Comparison of ENCODE assay signal across 8 mouse cellular contexts in the genomic region with DNA sequence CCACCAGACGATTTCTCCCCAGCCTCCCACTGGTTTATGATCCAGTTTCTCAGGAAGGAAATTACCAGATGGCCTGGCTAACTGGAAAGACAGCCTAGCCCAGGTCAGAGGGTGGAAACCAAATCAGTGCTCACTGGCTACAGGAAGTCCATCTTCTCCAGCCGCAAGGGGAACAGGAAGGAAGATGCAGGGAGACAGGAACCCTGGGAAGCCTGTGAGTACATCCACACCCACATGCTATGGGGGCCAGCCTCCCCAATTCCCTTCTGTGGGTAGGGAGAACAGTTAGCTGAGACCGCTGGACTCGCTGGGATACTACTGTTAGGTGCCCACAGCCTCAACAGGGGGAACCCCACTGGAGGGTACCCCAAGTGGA. TPM values are rescaled to one million over a fixed set of nuclear protein-coding genes. Genes with fewer than 3 reads are reported as not detected.
DNase-seq lines count a peak whose midpoint lies in the region; ATAC-seq and TF ChIP-seq lines count a peak whose summit lies in the region.

No protein-coding gene starts in this region.

- peaks cover 49% of the 10 kb centered on the region for H3K79me2 ChIP-seq in liver, adult 2 months (ENCODE audit: control insufficient read depth, insufficient read depth, low read length)

- ATAC-seq in heart, embryonic 15.5 days (replicated peaks; ENCODE audit: insufficient number of reproducible peaks, insufficient read depth, low FRiP score, low read depth), result no peak
- ATAC-seq in limb, embryonic 13.5 days (ENCODE audit: low FRiP score, low read depth), result no peak

- H3K36me3 ChIP-seq in liver, adult 2 months (ENCODE audit: control insufficient read depth, insufficient read depth, low read length), result peaks cover 3% of the 10 kb centered on the region; the same call in 1 of the 2 replicates
- H3K36me3 ChIP-seq in heart, embryonic 15.5 days, result peaks cover 10% of the 10 kb centered on the region; the same call in 1 of the 2 replicates
- 0 out of 2 replicates have a peak, but pooled peaks cover 6% of the 10 kb centered on the region for H3K36me3 ChIP-seq in limb, embryonic 13.5 days

- peaks cover 63% of the 10 kb centered on the region for H3K4me1 ChIP-seq in liver, adult 2 months (ENCODE audit: control insufficient read depth, insufficient read depth, low read length)
- peaks cover 75% of the 10 kb centered on the region for H3K4me1 ChIP-seq in heart, embryonic 15.5 days (replicated peaks)
- H3K4me1 ChIP-seq in limb, embryonic 13.5 days, result peaks cover 43% of the 10 kb centered on the region
- H3K4me1 ChIP-seq in olfactory bulb, adult 2 months (ENCODE audit: control insufficient read depth, insufficient read depth, low read length), result peaks cover 44% of the 10 kb centered on the region

- 80% methylated on average over 4 of the region's 4 CpGs for WGBS in liver, adult 2 months
- 54% methylated on average over 4 of the region's 4 CpGs for WGBS in heart, embryonic 15.5 days
- WGBS in limb, embryonic 13.5 days, result 47% methylated on average over 4 of the region's 4 CpGs
- 68% methylated on average over 4 of the region's 4 CpGs for WGBS in olfactory bulb, adult 2 months

- no peaks in the 10 kb centered on the region for H3K9me3 ChIP-seq in heart, embryonic 15.5 days (replicated peaks)
- no peaks in the 10 kb centered on the region for H3K9me3 ChIP-seq in limb, embryonic 13.5 days

- H3K4me3 ChIP-seq in liver, adult 2 months (ENCODE audit: insufficient read depth, low read depth, low read length), result no peak overlapping the region
- no peak overlapping the region for H3K4me3 ChIP-seq in heart, embryonic 15.5 days
- H3K4me3 ChIP-seq in limb, embryonic 13.5 days, result no peak overlapping the region
- no peak overlapping the region for H3K4me3 ChIP-seq in olfactory bulb, adult 2 months (ENCODE audit: insufficient read depth, low read depth, low read length)

- DNase-seq in liver, adult 2 months (ENCODE audit: extremely low read depth, low read depth, low spot score), result no peak
- no peak for DNase-seq in liver
- DNase-seq in urinary bladder, adult 2 months (ENCODE audit: low spot score), result no peak
- no peak for DNase-seq in left cerebral cortex, postnatal 25 days (ENCODE audit: low spot score in 2 of 2)
- no peak for DNase-seq in adrenal gland, postnatal 4 days (ENCODE audit: low spot score in 2 of 2)

- TF ChIP-seq POLR2A in liver, adult 2 months (IDR thresholded peaks at IDR 0.05; ENCODE audit: extremely low read depth, insufficient read depth, low read length), result no peak
- TF ChIP-seq POLR2A in olfactory bulb, adult 2 months (IDR thresholded peaks at IDR 0.05; ENCODE audit: insufficient read depth, low read depth, low read length), result no peak

- TF ChIP-seq CTCF in liver, adult 2 months (IDR thresholded peaks at IDR 0.05; ENCODE audit: low read depth, low read length), result no peak
- TF ChIP-seq CTCF in olfactory bulb, adult 2 months (IDR thresholded peaks at IDR 0.05; ENCODE audit: insufficient read depth, low read depth, low read length), result no peak

- H3K27ac ChIP-seq in liver, adult 2 months (replicated peaks; ENCODE audit: insufficient read depth, low read depth, low read length), result peak overlapping the region; percentile 65
- peak overlapping the region; percentile 60 for H3K27ac ChIP-seq in heart, embryonic 15.5 days
- peak overlapping the region; percentile 92 for H3K27ac ChIP-seq in limb, embryonic 13.5 days
- H3K27ac ChIP-seq in olfactory bulb, adult 2 months (ENCODE audit: insufficient read depth, low read depth, low read length), result 0 out of 2 replicates have a peak overlapping the region, but pooled peaks have one; percentile 2

- H3K9ac ChIP-seq in liver, adult 2 months (ENCODE audit: low read depth, low read length), result peak overlapping the region; percentile 19
- H3K9ac ChIP-seq in heart, embryonic 15.5 days, result no peak overlapping the region
- peak overlapping the region; percentile 48; the same call in 1 of the 2 replicates for H3K9ac ChIP-seq in limb, embryonic 13.5 days

- H3K27me3 ChIP-seq in liver, adult 2 months (ENCODE audit: control insufficient read depth, insufficient read depth, low read length), result no peaks in the 10 kb centered on the region
- no peaks in the 10 kb centered on the region for H3K27me3 ChIP-seq in heart, embryonic 15.5 days
- H3K27me3 ChIP-seq in limb, embryonic 13.5 days, result no peaks in the 10 kb centered on the region

- intact Hi-C loops in left cerebral cortex, postnatal 25 days (cut with DNase I), result no loop called here

- no peak overlapping the region; the same call in 1 of the 2 replicates for H3K4me2 ChIP-seq in heart, embryonic 15.5 days
- H3K4me2 ChIP-seq in limb, embryonic 13.5 days (replicated peaks), result peak overlapping the region; percentile 1; the same call in 1 of the 2 replicates

RNA-seq across cellular contexts. Expression of a gene that starts 10.7 kb away (rescaled TPM):
- total RNA-seq in liver, adult 2 months (2014; rRNA removed), result 36.5 and 57.1 TPM in 2 replicates
- polyA plus RNA-seq in liver, adult 2 months (2012; rRNA removed), result 43.5 and 70.7 TPM in 2 replicates
- 14.0 and 14.7 TPM in 2 replicates for polyA plus RNA-seq in heart, embryonic 15.5 days (2015; fragmentation: Nextera tagmentation; extraction: Ambion mirVana)
- 1.4 and 1.9 TPM in 2 replicates for polyA plus RNA-seq in limb, embryonic 13.5 days (2015; fragmentation: Nextera tagmentation; extraction: Ambion mirVana)
- not detected in 2 replicates for polyA plus RNA-seq in olfactory bulb, adult 2 months (2012; ENCODE audit: insufficient read depth, insufficient read length, low replicate concordance, missing spikeins)
- polyA plus RNA-seq in urinary bladder, adult 2 months (2012; rRNA removed), result 16.4 and 22.2 TPM in 2 replicates
- total RNA-seq in left cerebral cortex, postnatal 25 days (2021), result 10 to 100 TPM; 12.0 to 13.5 TPM
- total RNA-seq in adrenal gland, postnatal 4 days (2021), result 10 to 100 TPM; 10.4 to 10.7 TPM

RNA-seq across cellular contexts. Expression of a gene that starts 16.9 kb away (rescaled TPM):
- 0.18 and 0.54 TPM in 2 replicates for total RNA-seq in liver, adult 2 months (2014; rRNA removed)
- 0.56 and 1.6 TPM in 2 replicates for polyA plus RNA-seq in liver, adult 2 months (2012; rRNA removed)
- 0.63 and 0.76 TPM in 2 replicates for polyA plus RNA-seq in heart, embryonic 15.5 days (2015; fragmentation: Nextera tagmentation; extraction: Ambion mirVana)
- polyA plus RNA-seq in limb, embryonic 13.5 days (2015; fragmentation: Nextera tagmentation; extraction: Ambion mirVana), result 3.5 and 3.9 TPM in 2 replicates
- polyA plus RNA-seq in olfactory bulb, adult 2 months (2012; ENCODE audit: insufficient read depth, insufficient read length, low replicate concordance, missing spikeins), result not detected in 2 replicates
- polyA plus RNA-seq in urinary bladder, adult 2 months (2012; rRNA removed), result 0.65 and 0.96 TPM in 2 replicates
- total RNA-seq in left cerebral cortex, postnatal 25 days (2021), result under 1 TPM; 0.30 to 0.34 TPM
- total RNA-seq in adrenal gland, postnatal 4 days (2021), result under 1 TPM; 0.48 to 0.93 TPM

RNA-seq across cellular contexts. Expression of a gene that starts 34.8 kb away (rescaled TPM):
- total RNA-seq in liver, adult 2 months (2014; rRNA removed), result 0.07 TPM in 1 of 2 replicates, not detected in the other
- polyA plus RNA-seq in liver, adult 2 months (2012; rRNA removed), result 0.02 and 0.05 TPM in 2 replicates
- 1.5 and 5.4 TPM in 2 replicates for polyA plus RNA-seq in heart, embryonic 15.5 days (2015; fragmentation: Nextera tagmentation; extraction: Ambion mirVana)
- polyA plus RNA-seq in limb, embryonic 13.5 days (2015; fragmentation: Nextera tagmentation; extraction: Ambion mirVana), result 3.5 and 4.6 TPM in 2 replicates
- not detected in 2 replicates for polyA plus RNA-seq in olfactory bulb, adult 2 months (2012; ENCODE audit: insufficient read depth, insufficient read length, low replicate concordance, missing spikeins)
- polyA plus RNA-seq in urinary bladder, adult 2 months (2012; rRNA removed), result 0.96 and 1.5 TPM in 2 replicates
- 1 to 10 TPM; 3.0 to 3.3 TPM for total RNA-seq in left cerebral cortex, postnatal 25 days (2021)
- 1 to 10 TPM; 6.0 to 7.4 TPM for total RNA-seq in adrenal gland, postnatal 4 days (2021)

RNA-seq across cellular contexts. Expression of a gene that starts 35.8 kb away (rescaled TPM):
- total RNA-seq in liver, adult 2 months (2014; rRNA removed), result not detected in 2 replicates
- polyA plus RNA-seq in liver, adult 2 months (2012; rRNA removed), result not detected in 2 replicates
- 0.47 TPM in 1 of 2 replicates, not detected in the other for polyA plus RNA-seq in heart, embryonic 15.5 days (2015; fragmentation: Nextera tagmentation; extraction: Ambion mirVana)
- polyA plus RNA-seq in limb, embryonic 13.5 days (2015; fragmentation: Nextera tagmentation; extraction: Ambion mirVana), result 2.8 and 4.5 TPM in 2 replicates
- polyA plus RNA-seq in olfactory bulb, adult 2 months (2012; ENCODE audit: insufficient read depth, insufficient read length, low replicate concordance, missing spikeins), result not detected in 2 replicates
- not detected in 2 replicates for polyA plus RNA-seq in urinary bladder, adult 2 months (2012; rRNA removed)
- total RNA-seq in left cerebral cortex, postnatal 25 days (2021), result not detected
- not detected for total RNA-seq in adrenal gland, postnatal 4 days (2021)

RNA-seq across cellular contexts. Expression of a gene that starts 37.0 kb away (rescaled TPM):
- total RNA-seq in liver, adult 2 months (2014; rRNA removed), result 23.6 and 25.2 TPM in 2 replicates
- 82.4 and 86.1 TPM in 2 replicates for polyA plus RNA-seq in liver, adult 2 months (2012; rRNA removed)
- polyA plus RNA-seq in heart, embryonic 15.5 days (2015; fragmentation: Nextera tagmentation; extraction: Ambion mirVana), result 69.7 and 77.3 TPM in 2 replicates
- polyA plus RNA-seq in limb, embryonic 13.5 days (2015; fragmentation: Nextera tagmentation; extraction: Ambion mirVana), result 98.3 and 109 TPM in 2 replicates
- polyA plus RNA-seq in olfactory bulb, adult 2 months (2012; ENCODE audit: insufficient read depth, insufficient read length, low replicate concordance, missing spikeins), result not detected in 2 replicates
- 45.3 and 52.4 TPM in 2 replicates for polyA plus RNA-seq in urinary bladder, adult 2 months (2012; rRNA removed)
- 10 to 100 TPM; 65.6 to 70.7 TPM for total RNA-seq in left cerebral cortex, postnatal 25 days (2021)
- total RNA-seq in adrenal gland, postnatal 4 days (2021), result 10 to 100 TPM; 62.9 to 65.6 TPM

Comparison
In these comparisons a context has a peak if more than half of its experiments do, and no peak if none do; other contexts are left out.
1. H3K27ac ChIP-seq: peak in every context shown above with its lines; median percentile 92 in limb, embryonic 13.5 days; 65 in liver, adult 2 months; 60 in heart, embryonic 15.5 days; 2 in olfactory bulb, adult 2 months.